Mouse (Mus musculus) erythroblast, embryonic 14.5 days (primary cell): ENCODE data around the gene Phf5a. TPM values are rescaled to one million over a fixed set of nuclear protein-coding genes. Genes with fewer than 3 reads are reported as not detected.
"Not testable (repeated sequence)": the region's sequence is repeated elsewhere in the genome, so short reads cannot be mapped to it uniquely, and the experiment has no call there.

Source experiments
- H3K27me3 ChIP-seq: 2 replicates; pipeline ENCODE4 v1.6.1; 2012; ENCODE audit warnings: inconsistent platforms; ENCODE audit not compliant: control insufficient read depth
- H3K36me3 ChIP-seq: 2 replicates; pipeline ENCODE4 v1.6.1; 2012; ENCODE audit warnings: mild to moderate bottlenecking, inconsistent platforms; ENCODE audit not compliant: control insufficient read depth
- H3K4me1 ChIP-seq: 2 replicates; pipeline ENCODE4 v1.6.1; 2012; ENCODE audit warnings: inconsistent platforms; ENCODE audit not compliant: control insufficient read depth
- H3K4me3 ChIP-seq: replicated peaks from 2 replicates; pipeline ENCODE3; 2012; ENCODE audit warnings: moderate library complexity, mild to moderate bottlenecking, inconsistent platforms
- H3K9me3 ChIP-seq: 2 replicates; pipeline ENCODE4 v1.6.1; 2012; ENCODE audit warnings: low read length, inconsistent platforms, mixed read lengths; ENCODE audit not compliant: control insufficient read depth
- GATA1 ChIP-seq: IDR thresholded peaks from 2 replicates; pipeline ENCODE4 v1.6.1; 2012; ENCODE audit warnings: low read length, inconsistent platforms, mixed read lengths
- TAL1 ChIP-seq: IDR thresholded peaks from 3 replicates; pipeline ENCODE4 v1.6.1; 2012; ENCODE audit warnings: low read length, inconsistent platforms, mixed read lengths
- polyA plus RNA-seq: library from polyadenylated mRNA; stranded (reverse); fragments of >175 nt; gene quantifications from 2 replicates; pipeline ENCODE4 v1.2.3, GENCODE M21; 2012

The Phf5a gene
- 1.9 and 3.0 TPM in 2 replicates for polyA plus RNA-seq

DNA sequence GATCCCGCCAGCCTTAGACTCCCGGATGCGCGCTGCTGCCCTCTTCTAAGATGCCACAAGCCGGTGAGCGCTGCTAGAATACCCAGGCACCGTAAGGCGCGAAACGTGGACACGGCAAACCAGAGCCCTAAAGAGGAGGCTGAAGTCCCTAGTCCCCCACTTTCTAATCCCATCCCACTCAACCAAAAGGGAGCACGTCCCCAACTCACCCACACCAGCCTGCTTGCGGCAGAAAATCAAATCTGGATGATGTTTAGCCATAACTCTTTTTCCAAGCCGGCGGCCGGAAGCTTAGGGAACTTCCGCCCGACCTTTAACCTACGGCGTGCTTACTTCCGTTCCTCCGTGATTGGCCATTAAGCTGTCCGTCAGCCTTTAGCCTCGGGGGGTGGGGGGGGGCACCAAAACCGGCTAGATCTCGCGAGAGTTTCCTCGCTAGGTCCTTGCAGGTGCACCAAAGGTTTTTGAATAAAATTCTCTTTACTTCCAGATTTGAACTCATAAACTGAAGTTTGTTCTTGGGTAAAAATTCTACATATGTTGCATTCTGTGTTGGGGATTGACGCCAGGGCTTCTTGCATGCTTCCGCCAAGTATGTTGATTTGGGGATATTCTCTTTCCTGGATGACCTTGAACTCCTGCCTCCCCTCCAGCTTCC is at the start of gene Phf5a:
Gene Phf5a, minus strand, starts transcription at position 308 of the 658 bp plus-strand sequence.
- Histone ChIP-seq H3K36me3 (peaks cover 53% of the 10 kb centered on the region), H3K9me3 (no peaks in the 10 kb centered on the region), H3K4me3 (peak within 1 kb of the TSS; percentile 67), H3K4me1 (peaks cover 70% of the 10 kb centered on the region), H3K27me3 (no peaks in the 10 kb centered on the region)
- TF ChIP-seq GATA1 (no peak), TAL1 (no peak)

DNA sequence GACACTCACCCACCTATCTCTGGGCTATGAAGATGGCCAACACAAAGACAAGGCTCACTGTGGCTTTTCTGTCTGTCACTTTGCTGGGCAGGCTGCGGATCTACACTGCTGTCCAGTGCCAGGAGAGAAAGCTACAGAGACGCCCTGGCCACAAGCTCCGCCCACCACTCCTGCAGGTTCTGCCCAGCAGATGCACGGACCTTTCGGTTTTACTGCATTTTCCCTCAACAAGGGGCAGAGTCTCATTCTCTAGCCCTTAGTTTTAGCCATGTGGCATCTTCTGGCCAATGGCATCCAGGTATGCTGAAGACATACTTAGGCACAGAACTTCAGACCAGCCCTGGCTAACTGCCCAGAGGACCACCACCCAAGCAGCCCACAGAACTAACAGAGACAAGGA is 49.5 kb upstream of the Phf5a start:
- no peaks in the 10 kb centered on the region for H3K27me3 ChIP-seq
- H3K9me3 ChIP-seq: no peaks in the 10 kb centered on the region
- H3K4me3 ChIP-seq: no peak overlapping the region
- peaks cover 80% of the 10 kb centered on the region for H3K36me3 ChIP-seq
- TF ChIP-seq GATA1 (no peak), TAL1 (no peak)
- H3K4me1 ChIP-seq: peaks cover 55% of the 10 kb centered on the region

DNA sequence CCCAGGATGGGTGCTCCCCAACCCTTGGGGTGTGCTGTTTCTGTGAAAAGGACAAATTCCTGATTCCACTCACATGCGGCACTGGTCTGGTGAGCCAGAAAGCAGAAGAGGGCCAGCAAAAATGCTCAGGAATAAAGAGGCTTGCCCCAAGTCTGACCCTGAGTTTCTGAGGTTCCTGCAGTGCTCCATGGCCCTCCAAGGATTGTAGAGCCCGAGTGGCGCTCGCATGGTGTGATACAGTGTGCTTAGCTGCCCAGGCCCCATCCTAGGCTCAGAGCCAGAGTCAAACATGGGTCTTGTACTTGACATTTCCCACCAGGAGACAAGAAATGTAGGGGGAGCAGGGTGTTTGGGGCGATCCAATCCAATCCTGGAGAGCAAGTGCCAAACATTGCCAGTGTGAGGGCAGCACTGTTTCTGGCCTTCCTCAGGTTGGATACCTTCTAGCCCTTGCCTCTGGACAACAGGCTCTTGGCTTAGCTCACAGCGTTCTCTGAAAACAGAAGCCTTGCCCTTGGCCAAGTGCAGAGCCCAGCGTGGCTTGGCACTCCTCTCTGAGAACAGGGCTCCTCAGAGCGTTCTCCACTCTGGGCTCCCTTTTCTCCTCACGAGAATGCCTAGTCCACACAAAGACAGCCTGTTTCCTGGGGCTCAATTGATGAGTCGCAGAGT is 49.0 kb upstream of the Phf5a start:
- H3K36me3 ChIP-seq: peaks cover 86% of the 10 kb centered on the region
- H3K4me1 ChIP-seq: peaks cover 53% of the 10 kb centered on the region
- no peak overlapping the region for H3K4me3 ChIP-seq
- no peak for TF ChIP-seq TAL1
- TF ChIP-seq GATA1: no peak
- no peaks in the 10 kb centered on the region for H3K9me3 ChIP-seq
- no peaks in the 10 kb centered on the region for H3K27me3 ChIP-seq

DNA sequence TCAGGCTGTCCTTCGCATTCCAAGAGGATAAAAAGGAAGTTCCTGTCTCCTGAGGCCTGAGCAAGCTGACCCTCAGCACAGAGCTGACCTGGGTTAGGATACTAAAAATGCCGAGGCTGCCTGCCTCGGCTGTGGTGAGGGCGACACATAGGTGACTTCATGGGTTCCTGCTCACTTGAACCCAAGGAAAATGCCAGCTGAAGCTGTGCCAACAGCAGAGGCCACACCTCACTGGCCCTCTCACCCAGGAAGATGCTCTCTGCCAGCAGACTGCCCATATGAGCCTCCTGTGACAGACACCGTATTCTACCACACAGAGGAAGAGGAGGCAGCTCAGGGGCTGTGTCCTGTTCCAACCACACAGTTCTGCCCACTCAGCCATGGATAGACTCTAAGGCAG is 47.4 kb upstream of the Phf5a start:
- H3K9me3 ChIP-seq: no peaks in the 10 kb centered on the region
- H3K36me3 ChIP-seq: peaks cover 95% of the 10 kb centered on the region
- no peak for TF ChIP-seq GATA1
- no peak for TF ChIP-seq TAL1
- peaks cover 52% of the 10 kb centered on the region for H3K4me1 ChIP-seq
- no peak overlapping the region for H3K4me3 ChIP-seq
- H3K27me3 ChIP-seq: no peaks in the 10 kb centered on the region

DNA sequence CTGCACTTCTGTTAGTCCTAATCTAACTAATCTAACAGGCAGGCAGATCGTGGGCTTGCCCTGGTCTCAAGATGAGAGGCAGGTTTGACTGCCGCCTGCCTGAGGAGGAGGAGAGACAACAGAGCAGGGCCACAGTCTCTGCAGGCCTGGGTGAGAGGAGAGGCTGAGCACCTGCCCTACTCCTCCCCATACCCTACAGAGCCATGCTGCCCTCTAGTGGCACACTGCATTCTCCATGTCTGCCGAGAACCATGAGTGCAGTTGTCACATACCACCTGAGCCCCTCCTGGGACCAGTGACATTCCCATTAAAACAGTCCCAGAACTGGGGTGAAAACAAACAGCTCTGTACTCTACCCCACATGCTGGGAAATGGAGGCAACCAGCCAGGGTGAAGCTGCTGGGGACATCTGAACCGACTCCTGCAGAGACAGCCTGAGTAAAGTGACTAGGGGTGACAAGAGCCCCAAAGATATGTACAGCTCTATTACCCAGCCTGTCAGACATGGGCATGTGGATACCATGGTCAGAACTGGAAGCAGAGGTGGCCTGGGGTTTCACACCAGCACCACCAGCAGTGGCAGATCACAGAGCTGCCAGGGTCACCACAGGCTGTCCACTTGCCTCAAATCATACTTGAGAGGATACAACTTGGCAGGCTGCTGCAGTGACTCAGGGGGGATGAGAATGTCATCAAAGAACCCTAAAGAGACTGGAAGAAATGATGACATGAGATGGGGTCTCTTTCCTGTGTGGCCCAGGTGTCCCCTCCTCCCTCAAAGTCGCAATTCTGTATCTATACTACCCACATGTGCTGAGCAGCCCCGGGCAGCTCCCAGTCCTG is 46.1 kb upstream of the Phf5a start:
- Histone ChIP-seq H3K9me3 (no peaks in the 10 kb centered on the region), H3K27me3 (no peaks in the 10 kb centered on the region), H3K36me3 (peaks cover 96% of the 10 kb centered on the region), H3K4me1 (peaks cover 47% of the 10 kb centered on the region), H3K4me3 (no peak overlapping the region)
- TF ChIP-seq TAL1 (no peak), GATA1 (no peak)

DNA sequence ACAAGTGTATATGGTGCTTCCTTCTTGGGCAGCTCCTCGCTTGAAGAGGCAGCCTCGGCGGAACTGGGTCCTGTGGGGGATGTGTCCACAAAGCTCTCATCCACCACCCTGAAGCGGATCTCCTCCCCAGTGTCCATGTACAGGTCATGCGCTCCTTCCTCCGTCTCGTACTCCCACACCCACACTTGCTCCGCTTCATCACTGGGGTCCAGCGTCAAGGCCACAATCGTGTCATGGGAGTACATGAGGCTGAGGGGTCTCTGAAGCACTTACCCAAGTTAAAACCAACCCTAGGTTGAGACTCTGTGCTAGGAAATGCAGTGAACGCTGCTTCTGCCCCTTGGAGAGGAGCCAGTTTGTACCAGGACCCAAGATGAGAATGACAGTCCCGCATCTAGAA is 45.5 kb upstream of the Phf5a start:
- Histone ChIP-seq H3K4me1 (peaks cover 44% of the 10 kb centered on the region), H3K36me3 (peaks cover 97% of the 10 kb centered on the region), H3K27me3 (no peaks in the 10 kb centered on the region), H3K4me3 (no peak overlapping the region), H3K9me3 (no peaks in the 10 kb centered on the region)
- TF ChIP-seq TAL1: no peak
- no peak for TF ChIP-seq GATA1

DNA sequence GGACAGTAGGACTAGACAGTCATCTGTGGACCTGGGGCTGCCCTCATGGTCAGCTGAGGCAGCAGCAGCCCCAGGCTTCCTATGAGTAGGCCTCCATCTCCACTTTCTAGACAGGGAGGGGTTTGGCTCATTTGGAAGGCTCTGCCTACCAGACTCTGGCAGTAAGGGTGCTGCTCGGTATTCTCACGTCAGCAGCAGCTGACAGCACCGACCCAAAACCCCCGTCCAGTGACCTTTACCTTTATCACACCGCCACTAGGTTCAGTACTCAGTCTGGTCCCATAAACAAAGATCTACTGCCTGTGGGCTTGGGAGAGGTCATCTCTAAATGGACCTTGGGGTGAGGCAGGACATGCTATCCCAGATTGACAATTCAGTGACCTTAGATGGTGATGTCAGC is 44.0 kb upstream of the Phf5a start:
- Histone ChIP-seq H3K27me3 (no peaks in the 10 kb centered on the region), H3K4me3 (no peak overlapping the region), H3K36me3 (peaks cover 96% of the 10 kb centered on the region), H3K4me1 (peaks cover 33% of the 10 kb centered on the region), H3K9me3 (no peaks in the 10 kb centered on the region)
- no peak for TF ChIP-seq GATA1
- no peak for TF ChIP-seq TAL1

DNA sequence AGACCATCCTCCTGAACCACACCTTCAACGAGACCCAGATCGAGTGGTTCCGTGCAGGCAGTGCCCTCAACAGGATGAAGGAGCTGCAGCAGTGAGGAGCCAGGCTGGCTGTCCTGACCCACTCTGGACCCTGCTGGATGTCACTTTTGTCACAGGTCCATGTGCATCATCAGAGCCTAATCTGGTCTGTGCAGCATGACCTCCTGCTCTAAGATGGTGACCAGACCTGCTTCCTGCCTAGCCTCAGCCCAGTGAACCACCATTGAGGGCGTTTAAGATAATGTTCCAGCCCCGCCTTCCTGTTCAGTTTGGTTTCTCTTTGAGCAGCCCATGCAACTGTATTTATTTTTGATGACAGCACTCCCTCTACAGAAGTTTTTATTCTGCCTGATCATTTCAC is 43.0 kb upstream of the Phf5a start:
- TF ChIP-seq GATA1: no peak
- TF ChIP-seq TAL1: no peak
- H3K4me1 ChIP-seq: peaks cover 32% of the 10 kb centered on the region
- H3K9me3 ChIP-seq: no peaks in the 10 kb centered on the region
- no peaks in the 10 kb centered on the region for H3K27me3 ChIP-seq
- no peak overlapping the region for H3K4me3 ChIP-seq
- H3K36me3 ChIP-seq: peaks cover 100% of the 10 kb centered on the region

DNA sequence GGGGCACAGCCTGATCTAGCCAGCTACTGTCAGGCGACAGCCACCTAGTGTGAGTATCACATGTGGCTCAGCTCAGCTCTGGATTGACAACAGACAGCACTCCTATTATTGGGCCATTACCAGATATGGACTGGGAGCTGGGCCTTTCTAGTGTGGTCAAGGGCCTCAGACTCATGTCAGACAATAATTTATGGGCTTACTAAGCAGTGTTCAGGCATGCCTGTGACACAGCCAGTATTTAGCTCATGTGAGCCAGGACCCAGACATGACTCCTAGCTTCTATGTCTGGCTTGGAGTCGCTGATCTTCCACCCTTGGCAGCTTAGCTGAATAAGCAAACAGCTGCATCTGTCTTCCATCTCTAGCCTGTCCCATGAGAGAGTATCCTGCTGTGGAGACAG is 40.8 kb upstream of the Phf5a start:
- Histone ChIP-seq H3K4me1 (peaks cover 25% of the 10 kb centered on the region), H3K27me3 (no peaks in the 10 kb centered on the region), H3K9me3 (no peaks in the 10 kb centered on the region), H3K36me3 (peaks cover 98% of the 10 kb centered on the region), H3K4me3 (no peak overlapping the region)
- TF ChIP-seq TAL1 (no peak), GATA1 (no peak)

DNA sequence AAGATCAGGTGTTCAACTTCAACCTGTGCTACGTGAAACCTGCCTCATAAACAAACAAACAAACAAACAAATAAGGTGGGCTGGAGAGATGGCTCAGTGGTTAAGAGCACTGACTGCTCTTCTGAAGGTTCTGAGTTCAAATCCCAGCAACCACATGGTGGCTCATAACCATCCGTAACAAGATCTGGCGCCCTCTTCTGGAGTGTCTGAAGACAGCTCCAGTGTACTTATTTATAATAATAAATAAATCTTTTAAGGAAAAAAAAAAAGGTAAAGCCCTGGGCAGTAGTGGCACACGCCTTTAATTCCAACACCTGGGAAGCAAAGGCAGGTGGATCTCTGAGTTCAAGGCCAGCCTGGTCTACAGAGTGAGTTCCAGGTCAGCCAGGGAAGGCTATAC is 37.1 kb upstream of the Phf5a start:
- H3K9me3 ChIP-seq, H3K27me3 ChIP-seq, H3K4me1 ChIP-seq, H3K4me3 ChIP-seq: not testable (repeated sequence)
- H3K36me3 ChIP-seq: peaks cover 98% of the 10 kb centered on the region
